Mouse (Mus musculus) cerebellum, adult (tissue): ENCODE measurements around the gene 2410004B18Rik.
A peak's percentile ranks its signal among the peaks of the same experiment; 100 is the strongest.

Experiments used
- ATAC-seq: cut with Nextera tagmentation; 2 replicates; pipeline ENCODE4 v1.9.2; 2017; ENCODE audit warnings: mild to moderate bottlenecking, moderate library complexity, mixed read lengths; ENCODE audit not compliant: insufficient number of reproducible peaks, low FRiP score, low TSS enrichment

2410004B18Rik gene

GRCm38 (mm10) chr3:145925506-145925905 is 12.3 kb upstream of the 2410004B18Rik start:
- no peak for ATAC-seq

- ATAC-seq: no peak
Measured at GRCm38 (mm10) chr3:145929525-145930400, 8.1 kb upstream of the 2410004B18Rik start.

- ATAC-seq: no peak
Measured at GRCm38 (mm10) chr3:145933845-145934244, 4.0 kb upstream of the 2410004B18Rik start.

- ATAC-seq: peak; percentile 21; the same call in 1 of the 2 replicates
Measured at GRCm38 (mm10) chr3:145938405-145939349, 863 bp downstream of the 2410004B18Rik start.

- ATAC-seq: no peak
Measured at GRCm38 (mm10) chr3:145939402-145939801, 1.6 kb downstream of the 2410004B18Rik start.

GRCm38 (mm10) chr3:145939971-145940370 is 2.2 kb downstream of the 2410004B18Rik start:
- ATAC-seq: no peak

GRCm38 (mm10) chr3:145941971-145942370 is 4.2 kb downstream of the 2410004B18Rik start:
- ATAC-seq: no peak

GRCm38 (mm10) chr3:145944348-145944747 is 6.5 kb downstream of the 2410004B18Rik start:
- ATAC-seq: no peak

- ATAC-seq: no peak
Measured at GRCm38 (mm10) chr3:145945904-145946303, 8.1 kb downstream of the 2410004B18Rik start.

GRCm38 (mm10) chr3:145946654-145947053 is 8.8 kb downstream of the 2410004B18Rik start:
- no peak for ATAC-seq

- no peak for ATAC-seq
Measured at GRCm38 (mm10) chr3:145947539-145948204, 9.9 kb downstream of the 2410004B18Rik start.

- ATAC-seq: peak; percentile 87
Measured at GRCm38 (mm10) chr3:145950034-145950814, 12.4 kb downstream of the 2410004B18Rik start.

GRCm38 (mm10) chr3:145950815-145951130 is 13.0 kb downstream of the 2410004B18Rik start:
- no peak for ATAC-seq

GRCm38 (mm10) chr3:145951287-145952165 is 13.7 kb downstream of the 2410004B18Rik start:
- ATAC-seq: no peak

- ATAC-seq: no peak
Measured at GRCm38 (mm10) chr3:145952945-145953344, 15.1 kb downstream of the 2410004B18Rik start.

- no peak for ATAC-seq
Measured at GRCm38 (mm10) chr3:145953411-145953810, 15.6 kb downstream of the 2410004B18Rik start.

- ATAC-seq: no peak
Measured at GRCm38 (mm10) chr3:145959824-145960223, 22.0 kb downstream of the 2410004B18Rik start.

- no peak for ATAC-seq
Measured at GRCm38 (mm10) chr3:145962411-145962810, 24.6 kb downstream of the 2410004B18Rik start.
